Mouse (Mus musculus): ENCODE measurements around the gene Arhgef9. TPM values are rescaled to one million over a fixed set of nuclear protein-coding genes. Genes with fewer than 3 reads are reported as not detected.

Gene Arhgef9
- total and polyA plus RNA-seq, 3 experiments: 0.58 to 0.73 (median 0.64) TPM

GRCm38 (mm10) chrX:95163452-95163851 is 33.2 kb downstream of the Arhgef9 start:
- TF ChIP-seq USF2 (conservative IDR thresholded peaks at IDR 0.05; ENCODE audit: low read depth, low read length): no peak
- no peak for TF ChIP-seq RAD21 (IDR thresholded peaks at IDR 0.05; ENCODE audit: low read depth, low read length)
- TF ChIP-seq NELFE (IDR thresholded peaks at IDR 0.05; ENCODE audit: low read depth, low read length): no peak
- no peak for TF ChIP-seq SIN3A (IDR thresholded peaks at IDR 0.05; ENCODE audit: low read length)
- no peak for TF ChIP-seq POLR2A (IDR thresholded peaks at IDR 0.05; ENCODE audit: low read depth, low read length)
- TF ChIP-seq NRF1 (IDR thresholded peaks at IDR 0.05; ENCODE audit: low read depth, low read length): no peak
- TF ChIP-seq UBTF (IDR thresholded peaks at IDR 0.05; ENCODE audit: low read depth, low read length): no peak
- no peak for TF ChIP-seq SMC3 (IDR thresholded peaks at IDR 0.05; ENCODE audit: low read depth, low read length)
- TF ChIP-seq TCF12 (IDR thresholded peaks at IDR 0.05; ENCODE audit: low read depth, low read length): no peak
- no peak for TF ChIP-seq ZC3H11A (IDR thresholded peaks at IDR 0.05; ENCODE audit: low read depth, low read length)
- no peak for TF ChIP-seq MAFK (IDR thresholded peaks at IDR 0.05; ENCODE audit: insufficient replicate concordance, low read length)
- no peaks in the 10 kb centered on the region for H3K4me1 ChIP-seq (ENCODE audit: control insufficient read depth in 1 of 2, insufficient read depth in 2 of 2)
- no peaks in the 10 kb centered on the region for H3K36me3 ChIP-seq (replicated peaks in 1 of 2; ENCODE audit: control insufficient read depth in 1 of 2, insufficient read depth in 1 of 2, low read length in 1 of 2)
- no peak overlapping the region for H3K9ac ChIP-seq (ENCODE audit: insufficient read depth, low read depth)
- no peaks in the 10 kb centered on the region for H3K9me3 ChIP-seq (replicated peaks; ENCODE audit: low read length)
- dilution Hi-C loops (cut with MboI; ENCODE audit: extremely low pct_ligation_motif_present, extremely low pct_unique_long_range_greater_than_20kb, low sequenced_read_pairs): no loop called here
- no peak overlapping the region for H3K4me3 ChIP-seq (replicated peaks in 1 of 3; ENCODE audit: low read depth in 2 of 3, low read length in 2 of 3, poor library complexity in 1 of 3)
- no peaks in the 10 kb centered on the region for H3K79me2 ChIP-seq (replicated peaks; ENCODE audit: control insufficient read depth, extremely low read depth, insufficient read depth, poor library complexity, severe bottlenecking)
- no peaks in the 10 kb centered on the region for H3K27me3 ChIP-seq (replicated peaks)
- no peak overlapping the region for H3K4me2 ChIP-seq (ENCODE audit: insufficient read depth, low read depth, poor library complexity, severe bottlenecking)
- in situ Hi-C loops (cut with MboI; ENCODE audit: low pct_ligation_motif_present, low pct_unique_long_range_greater_than_20kb, low sequenced_read_pairs): no loop called here
- no peak overlapping the region for H3K27ac ChIP-seq (ENCODE audit: insufficient read depth, low read depth)
- DNase-seq (ENCODE audit: extremely low read depth): no peak

DNA sequence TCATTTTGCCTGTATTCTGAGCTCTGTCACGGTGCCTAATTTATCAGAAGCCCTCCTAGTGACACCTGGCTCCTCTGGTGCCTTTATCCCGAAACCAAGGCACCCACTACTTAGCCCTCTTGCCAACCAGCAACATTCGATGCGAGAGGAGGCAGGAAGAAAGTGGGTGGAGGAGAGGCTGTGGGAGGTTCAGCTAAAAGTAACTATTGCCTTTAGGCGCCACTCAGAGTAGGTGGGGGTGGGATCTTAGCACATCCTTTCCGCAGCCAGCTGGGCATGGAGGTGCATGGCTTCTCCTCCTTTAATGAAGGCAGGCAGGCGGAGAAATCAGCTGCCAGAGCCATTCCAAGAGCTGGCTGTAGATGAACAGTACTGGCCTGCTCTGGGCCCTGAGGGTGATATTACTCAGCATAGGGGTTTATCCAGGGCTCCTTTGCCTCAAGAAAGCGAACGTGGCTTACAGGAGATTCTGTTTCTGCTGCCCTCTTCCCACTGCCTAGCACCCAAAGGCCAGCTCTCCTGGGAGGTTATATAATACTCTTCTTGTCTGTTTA is 39.7 kb downstream of the Arhgef9 start:
- in situ Hi-C loops (cut with MboI; ENCODE audit: low pct_ligation_motif_present, low pct_unique_long_range_greater_than_20kb, low sequenced_read_pairs) (no loop called here), dilution Hi-C loops (cut with MboI; ENCODE audit: extremely low pct_ligation_motif_present, extremely low pct_unique_long_range_greater_than_20kb, low sequenced_read_pairs) (no loop called here)
- Histone ChIP-seq H3K27me3 (replicated peaks) (no peaks in the 10 kb centered on the region), H3K4me2 (ENCODE audit: insufficient read depth, low read depth, poor library complexity, severe bottlenecking) (no peak overlapping the region), H3K4me3 (replicated peaks in 1 of 3; ENCODE audit: low read depth in 2 of 3, low read length in 2 of 3, poor library complexity in 1 of 3) (no peak overlapping the region), H3K79me2 (replicated peaks; ENCODE audit: control insufficient read depth, extremely low read depth, insufficient read depth, poor library complexity, severe bottlenecking) (no peaks in the 10 kb centered on the region), H3K36me3 (replicated peaks in 1 of 2; ENCODE audit: control insufficient read depth in 1 of 2, insufficient read depth in 1 of 2, low read length in 1 of 2) (no peaks in the 10 kb centered on the region), H3K4me1 (ENCODE audit: control insufficient read depth in 1 of 2, insufficient read depth in 2 of 2) (no peaks in the 10 kb centered on the region), H3K9me3 (replicated peaks; ENCODE audit: low read length) (no peaks in the 10 kb centered on the region), H3K27ac (ENCODE audit: insufficient read depth, low read depth) (no peak overlapping the region), H3K9ac (ENCODE audit: insufficient read depth, low read depth) (no peak overlapping the region)
- TF ChIP-seq E2F4 (IDR thresholded peaks at IDR 0.05; ENCODE audit: insufficient replicate concordance, low read depth, low read length) (no peak), ZNF384 (IDR thresholded peaks at IDR 0.05; ENCODE audit: low read depth, low read length) (no peak), BHLHE40 (IDR thresholded peaks at IDR 0.05; ENCODE audit: low read depth, low read length) (no peak), ZKSCAN1 (IDR thresholded peaks at IDR 0.05; ENCODE audit: borderline replicate concordance, low read depth, low read length) (no peak), POLR2AphosphoS2 (IDR thresholded peaks at IDR 0.05; ENCODE audit: low read depth, low read length) (no peak), ZC3H11A (IDR thresholded peaks at IDR 0.05; ENCODE audit: low read depth, low read length) (no peak), NELFE (IDR thresholded peaks at IDR 0.05; ENCODE audit: low read depth, low read length) (no peak)
- no peak for DNase-seq (ENCODE audit: extremely low read depth)

Data from CH12.LX (cell line).